Mouse (Mus musculus): ENCODE measurements around the gene Spata3. TPM values are rescaled to one million over a fixed set of nuclear protein-coding genes. Genes with fewer than 3 reads are reported as not detected.

Gene Spata3
- polyA plus RNA-seq, 1 experiment from 2014 or later = not detected

DNA sequence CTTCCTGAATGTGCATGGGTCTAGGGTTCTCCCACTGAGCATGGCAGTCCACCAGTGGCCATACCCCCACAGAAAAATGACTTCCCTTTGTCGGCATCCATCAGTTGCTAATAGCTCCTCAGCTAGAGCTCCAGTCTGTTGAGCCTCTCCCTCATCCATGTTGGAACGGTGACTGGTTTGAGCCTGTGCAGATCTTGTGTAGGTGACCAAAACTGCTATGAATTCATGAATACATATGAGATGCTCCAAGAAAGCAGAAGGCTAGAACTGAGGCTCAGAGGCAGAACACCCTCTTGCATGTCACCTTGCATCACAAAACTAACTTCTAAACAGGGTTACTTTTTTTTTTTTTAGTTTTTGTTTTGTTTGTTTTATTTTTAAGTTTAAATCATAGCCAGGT is 59.9 kb downstream of the Spata3 start:
- peaks cover 59% of the 10 kb centered on the region for H3K36me3 ChIP-seq (ENCODE audit: insufficient read depth, low read length)
- 100% methylated on average over 2 of the region's 2 CpGs for WGBS
- ATAC-seq (ENCODE audit: low FRiP score, low TSS enrichment) = no peak
- no peak overlapping the region for H3K4me3 ChIP-seq (ENCODE audit: low read length)
- H3K27me3 ChIP-seq (ENCODE audit: insufficient read depth, low read length) = no peaks in the 10 kb centered on the region
- no peak overlapping the region for H3K27ac ChIP-seq (ENCODE audit: low read length)
- no peaks in the 10 kb centered on the region for H3K4me1 ChIP-seq (ENCODE audit: insufficient read depth, low read length)
- H3K4me2 ChIP-seq (replicated peaks; ENCODE audit: low read depth, low read length) = no peak overlapping the region
- H3K9ac ChIP-seq (replicated peaks; ENCODE audit: low read length) = no peak overlapping the region
- H3K9me3 ChIP-seq (ENCODE audit: low read length) = no peaks in the 10 kb centered on the region

Other genes with a start within 250 kb of the Spata3 start
- gene A630001G21Rik, start 238.2 kb upstream of the Spata3 start, polyA plus RNA-seq (2015; fragmentation: Nextera tagmentation; extraction: Ambion mirVana) = 0.68 and 1.3 TPM in 2 replicates
- 26.2 and 26.9 TPM in 2 replicates for gene Cab39, start 223.4 kb upstream of the Spata3 start, polyA plus RNA-seq (2015; fragmentation: Nextera tagmentation; extraction: Ambion mirVana)
- gene Itm2c, start 122.5 kb upstream of the Spata3 start, polyA plus RNA-seq (2015; fragmentation: Nextera tagmentation; extraction: Ambion mirVana) = 248 and 269 TPM in 2 replicates
- 1.6 TPM in 2 replicates for gene 4933407L21Rik, start 88.3 kb upstream of the Spata3 start, polyA plus RNA-seq (2015; fragmentation: Nextera tagmentation; extraction: Ambion mirVana)
- 0.14 TPM in 1 of 2 replicates, not detected in the other for gene Gpr55, start 55.8 kb upstream of the Spata3 start, polyA plus RNA-seq (2015; fragmentation: Nextera tagmentation; extraction: Ambion mirVana)
- 0.71 and 0.94 TPM in 2 replicates for gene 2810459M11Rik, start 29.0 kb downstream of the Spata3 start, polyA plus RNA-seq (2015; fragmentation: Nextera tagmentation; extraction: Ambion mirVana)
- 184 and 194 TPM in 2 replicates for gene Psmd1, start 47.6 kb downstream of the Spata3 start, polyA plus RNA-seq (2015; fragmentation: Nextera tagmentation; extraction: Ambion mirVana)
- gene Htr2b, start 95.2 kb downstream of the Spata3 start, polyA plus RNA-seq (2015; fragmentation: Nextera tagmentation; extraction: Ambion mirVana) = 0.60 and 1.2 TPM in 2 replicates
- not detected in 2 replicates for gene Gm21972, start 116.8 kb downstream of the Spata3 start, polyA plus RNA-seq (2015; fragmentation: Nextera tagmentation; extraction: Ambion mirVana)
- 26.2 and 28.1 TPM in 2 replicates for gene Armc9, start 138.0 kb downstream of the Spata3 start, polyA plus RNA-seq (2015; fragmentation: Nextera tagmentation; extraction: Ambion mirVana)